Mouse (Mus musculus) limb, embryonic 13.5 days (tissue): ENCODE results near the gene Mrps16. TPM values are rescaled to one million over a fixed set of nuclear protein-coding genes. Genes with fewer than 3 reads are reported as not detected.

Source experiments
- ATAC-seq: fragments of 200-750 bp; cut with Nextera tagmentation; 2 replicates; pipeline ENCODE4 v1.8.0; 2017; ENCODE audit warnings: low read depth, moderate number of reproducible peaks, moderate TSS enrichment; ENCODE audit not compliant: low FRiP score
- H3K27ac ChIP-seq: fragments of 300-500 bp; sonication (generic); 2 replicates; pipeline ENCODE4 v1.5.1; 2015; ENCODE audit warnings: inconsistent platforms, mild to moderate bottlenecking, moderate library complexity
- H3K27me3 ChIP-seq: fragments of 300-500 bp; sonication (generic); 2 replicates; pipeline ENCODE4 v1.6.1; 2015; ENCODE audit warnings: mild to moderate bottlenecking, inconsistent platforms
- H3K36me3 ChIP-seq: fragments of 300-500 bp; sonication (generic); 2 replicates; pipeline ENCODE4 v1.6.1; 2015; ENCODE audit warnings: inconsistent platforms, mild to moderate bottlenecking, moderate library complexity
- H3K4me1 ChIP-seq: fragments of 300-500 bp; sonication (generic); 2 replicates; pipeline ENCODE4 v1.6.1; 2015; ENCODE audit warnings: inconsistent platforms
- H3K4me2 ChIP-seq: fragments of 300-500 bp; sonication (generic); replicated peaks from 2 replicates; pipeline ENCODE4 v1.6.1; 2015; ENCODE audit warnings: inconsistent platforms, mild to moderate bottlenecking, moderate library complexity
- H3K4me3 ChIP-seq: fragments of 300-500 bp; sonication (generic); 2 replicates; pipeline ENCODE4 v1.5.1; 2015; ENCODE audit warnings: moderate library complexity, mild to moderate bottlenecking, inconsistent platforms
- H3K9ac ChIP-seq: fragments of 300-500 bp; sonication (generic); 2 replicates; pipeline ENCODE4 v1.6.1; 2015; ENCODE audit warnings: mild to moderate bottlenecking, inconsistent platforms
- H3K9me3 ChIP-seq: fragments of 300-500 bp; sonication (generic); 2 replicates; pipeline ENCODE4 v1.6.1; 2016; ENCODE audit warnings: inconsistent platforms
- WGBS: fragments of 180-500 bp; shearing (Covaris S2); methylation state at CpG from one replicate; pipeline ENCODE4 v1.1.7; 2015; 5-methylcytosine and 5-hydroxymethylcytosine counted together
- polyA plus RNA-seq: library from polyadenylated mRNA; unstranded; fragments of >200 nt; fragmentation: Nextera tagmentation; extraction: Ambion mirVana; gene quantifications from 2 replicates; pipeline ENCODE4 v1.2.1, GENCODE M21; 2015

Gene Mrps16
- polyA plus RNA-seq, result 93.6 and 101 TPM in 2 replicates

GRCm38 (mm10) chr14:20393205-20393913 is at the start of gene Mrps16:
Gene Mrps16, minus strand, starts transcription at chr14:20393634.
- Histone ChIP-seq H3K9ac (peak within 1 kb of the TSS; percentile 91), H3K4me2 (peak within 1 kb of the TSS; percentile 68), H3K4me1 (peaks cover 17% of the 10 kb centered on the region), H3K9me3 (no peaks in the 10 kb centered on the region), H3K36me3 (peaks cover 16% of the 10 kb centered on the region), H3K27me3 (no peaks in the 10 kb centered on the region), H3K4me3 (peak within 1 kb of the TSS; percentile 70), H3K27ac (peak within 1 kb of the TSS; percentile 81)
- under 1% methylated on average over 66 of the region's 68 CpGs for WGBS
- ATAC-seq, result peak; percentile 94

DNA sequence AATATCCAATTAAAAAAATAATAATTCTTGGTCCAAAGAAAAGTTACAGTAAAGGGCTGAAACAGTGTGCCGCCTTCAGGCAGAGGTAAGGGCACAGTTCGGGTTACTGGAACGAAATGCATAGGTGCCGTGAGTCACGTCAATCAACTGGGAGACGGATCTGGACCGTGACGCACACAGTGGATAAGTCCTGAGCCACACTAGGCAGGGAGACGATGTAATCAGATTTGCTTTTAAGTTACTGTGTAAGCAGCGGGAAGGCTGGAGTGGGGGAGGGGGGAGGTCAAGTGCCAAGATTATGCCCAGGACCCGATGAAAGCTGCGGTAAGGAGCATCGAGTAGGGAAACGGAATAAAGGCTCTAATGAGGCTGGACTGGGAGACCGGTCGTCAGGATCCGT is 48.8 kb upstream of the Mrps16 start:
- H3K27ac ChIP-seq, result no peak overlapping the region
- no peaks in the 10 kb centered on the region for H3K36me3 ChIP-seq
- ATAC-seq, result no peak
- no peak overlapping the region for H3K9ac ChIP-seq
- no peak overlapping the region for H3K4me3 ChIP-seq
- no peaks in the 10 kb centered on the region for H3K4me1 ChIP-seq
- WGBS, result 63% methylated on average over 17 of the region's 17 CpGs
- H3K4me2 ChIP-seq, result no peak overlapping the region
- no peaks in the 10 kb centered on the region for H3K9me3 ChIP-seq
- H3K27me3 ChIP-seq, result no peaks in the 10 kb centered on the region

GRCm38 (mm10) chr14:20436976-20437375 is 43.5 kb upstream of the Mrps16 start:
- no peaks in the 10 kb centered on the region for H3K4me1 ChIP-seq
- no peak overlapping the region for H3K4me2 ChIP-seq
- H3K27ac ChIP-seq, result no peak overlapping the region
- H3K27me3 ChIP-seq, result no peaks in the 10 kb centered on the region
- H3K4me3 ChIP-seq, result no peak overlapping the region
- H3K36me3 ChIP-seq, result no peaks in the 10 kb centered on the region
- no peak for ATAC-seq
- no peak overlapping the region for H3K9ac ChIP-seq
- 74% methylated on average over 6 of the region's 6 CpGs for WGBS
- no peaks in the 10 kb centered on the region for H3K9me3 ChIP-seq

- Histone ChIP-seq H3K4me2 (no peak overlapping the region), H3K36me3 (no peaks in the 10 kb centered on the region), H3K9ac (no peak overlapping the region), H3K4me3 (no peak overlapping the region), H3K27me3 (no peaks in the 10 kb centered on the region), H3K4me1 (no peaks in the 10 kb centered on the region), H3K27ac (no peak overlapping the region), H3K9me3 (no peaks in the 10 kb centered on the region)
- no peak for ATAC-seq
- 80% methylated on average over 4 of the region's 4 CpGs for WGBS
Measured at GRCm38 (mm10) chr14:20432420-20432819, 39.0 kb upstream of the Mrps16 start.

DNA sequence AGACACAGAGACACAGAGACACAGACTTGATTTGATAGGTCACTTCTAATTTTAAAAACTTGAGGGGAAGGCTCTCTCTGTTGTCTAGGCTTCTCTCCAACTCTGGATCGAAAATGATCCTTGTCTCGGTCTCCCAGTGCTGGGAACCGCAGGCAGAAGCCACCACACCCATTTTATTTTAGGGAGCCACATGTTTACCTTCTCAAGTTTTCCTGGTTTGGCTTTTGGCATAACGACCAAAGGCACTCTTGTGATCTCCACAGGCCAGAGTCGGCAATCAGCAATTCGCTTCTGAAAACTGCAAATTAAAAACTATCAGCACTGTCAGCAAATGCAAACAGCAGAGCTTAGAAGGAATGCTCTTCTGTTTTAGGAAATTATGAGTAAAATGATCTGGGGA is 38.3 kb upstream of the Mrps16 start:
- no peaks in the 10 kb centered on the region for H3K36me3 ChIP-seq
- H3K27me3 ChIP-seq, result no peaks in the 10 kb centered on the region
- WGBS, result 69% methylated on average over 6 of the region's 6 CpGs
- no peak overlapping the region for H3K27ac ChIP-seq
- ATAC-seq, result no peak
- no peak overlapping the region for H3K4me3 ChIP-seq
- H3K4me2 ChIP-seq, result no peak overlapping the region
- H3K9me3 ChIP-seq, result no peaks in the 10 kb centered on the region
- H3K9ac ChIP-seq, result no peak overlapping the region
- no peaks in the 10 kb centered on the region for H3K4me1 ChIP-seq

- Histone ChIP-seq H3K27me3 (no peaks in the 10 kb centered on the region), H3K4me3 (no peak overlapping the region), H3K9ac (no peak overlapping the region), H3K9me3 (no peaks in the 10 kb centered on the region), H3K27ac (no peak overlapping the region), H3K4me2 (no peak overlapping the region), H3K36me3 (no peaks in the 10 kb centered on the region), H3K4me1 (no peaks in the 10 kb centered on the region)
- 53% methylated on average over 1 of the region's 1 CpGs for WGBS
- ATAC-seq, result no peak
Measured at GRCm38 (mm10) chr14:20429833-20430232, 36.4 kb upstream of the Mrps16 start.

DNA sequence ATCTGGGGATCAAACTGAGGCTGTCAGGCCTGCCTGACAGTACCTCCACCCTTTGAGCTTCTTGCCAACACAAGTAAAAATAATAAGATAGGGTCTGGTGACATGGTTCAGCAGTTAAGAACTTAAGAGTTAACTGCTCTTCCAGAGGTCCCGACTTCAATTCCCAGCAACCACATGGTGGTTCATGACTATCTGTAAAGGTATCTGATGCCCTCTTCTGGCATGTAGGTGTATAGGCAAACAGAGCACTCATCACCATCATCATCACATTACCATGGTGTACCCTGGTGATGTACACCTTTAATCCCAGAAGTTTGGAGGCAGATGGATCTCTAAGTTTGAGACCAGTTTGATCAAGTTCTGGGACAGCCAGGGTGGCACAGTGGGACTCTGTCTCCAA is 35.2 kb upstream of the Mrps16 start:
- Histone ChIP-seq H3K4me3 (no peak overlapping the region), H3K27me3 (no peaks in the 10 kb centered on the region), H3K36me3 (no peaks in the 10 kb centered on the region), H3K4me2 (no peak overlapping the region), H3K9ac (no peak overlapping the region), H3K9me3 (no peaks in the 10 kb centered on the region), H3K4me1 (no peaks in the 10 kb centered on the region), H3K27ac (no peak overlapping the region)
- no peak for ATAC-seq
- WGBS, result 36% methylated on average over 1 of the region's 1 CpGs

DNA sequence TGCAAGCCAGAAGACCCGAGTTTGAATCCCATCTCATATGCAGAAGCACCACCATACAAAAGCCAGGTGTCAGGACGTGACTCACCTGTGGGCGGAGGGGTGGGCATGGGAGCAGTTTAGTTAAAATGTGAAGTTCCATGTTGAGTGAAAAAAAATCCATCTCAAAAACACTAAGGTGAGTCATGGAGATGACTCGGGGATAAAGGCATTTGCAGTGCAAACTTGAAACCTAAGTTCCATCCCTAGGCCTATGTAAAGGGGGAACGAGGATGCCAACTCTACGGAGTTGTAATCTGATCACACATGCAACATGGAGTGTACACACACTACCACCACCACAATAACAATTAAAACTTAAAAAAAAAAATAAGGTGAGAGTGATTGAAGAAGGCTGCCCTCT is 29.6 kb upstream of the Mrps16 start:
- H3K4me2 ChIP-seq, result no peak overlapping the region
- ATAC-seq, result no peak
- WGBS, result 84% methylated on average over 6 of the region's 6 CpGs

GRCm38 (mm10) chr14:20422257-20422656 is 28.8 kb upstream of the Mrps16 start:
- Histone ChIP-seq H3K9me3 (no peaks in the 10 kb centered on the region), H3K4me1 (no peaks in the 10 kb centered on the region), H3K27me3 (no peaks in the 10 kb centered on the region), H3K4me2 (no peak overlapping the region), H3K36me3 (no peaks in the 10 kb centered on the region), H3K4me3 (no peak overlapping the region), H3K27ac (no peak overlapping the region), H3K9ac (no peak overlapping the region)
- no peak for ATAC-seq
- WGBS, result 72% methylated on average over 7 of the region's 7 CpGs

More for the DNA sequence above, 29.6 kb upstream of the Mrps16 start:
- H3K4me3 ChIP-seq, result no peak overlapping the region
- H3K9me3 ChIP-seq, result no peaks in the 10 kb centered on the region
- no peaks in the 10 kb centered on the region for H3K36me3 ChIP-seq
- H3K9ac ChIP-seq, result no peak overlapping the region
- H3K27ac ChIP-seq, result no peak overlapping the region
- no peaks in the 10 kb centered on the region for H3K27me3 ChIP-seq
- H3K4me1 ChIP-seq, result no peaks in the 10 kb centered on the region

DNA sequence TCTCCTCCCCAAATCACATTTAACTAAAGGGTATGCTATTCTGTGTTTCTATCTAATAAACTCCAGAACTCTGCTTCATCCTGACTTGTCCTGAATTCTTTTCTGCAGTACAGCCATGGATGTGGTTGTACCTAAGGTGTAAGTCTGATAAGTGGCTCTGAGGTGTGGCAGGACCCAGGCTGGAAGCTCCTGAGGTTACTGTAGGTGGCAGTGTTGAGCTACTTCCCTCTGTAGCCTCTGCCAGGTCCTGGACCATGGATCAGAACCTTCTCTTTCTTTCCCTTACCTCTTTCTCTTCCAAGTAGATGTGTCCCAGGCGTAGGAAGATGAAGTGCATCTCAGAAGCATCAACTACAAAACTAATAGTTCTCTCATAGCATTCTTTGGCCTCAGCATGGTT is 6.6 kb upstream of the Mrps16 start:
- Histone ChIP-seq H3K27me3 (no peaks in the 10 kb centered on the region), H3K4me1 (no peaks in the 10 kb centered on the region), H3K27ac (no peak overlapping the region), H3K4me2 (no peak overlapping the region), H3K9ac (no peak overlapping the region), H3K36me3 (no peaks in the 10 kb centered on the region), H3K9me3 (no peaks in the 10 kb centered on the region), H3K4me3 (no peak overlapping the region)
- WGBS, result 26% methylated on average over 1 of the region's 1 CpGs
- 0 out of 2 replicates have a peak, but pooled peaks have one; percentile 32 for ATAC-seq

GRCm38 (mm10) chr14:20398864-20399263 is 5.4 kb upstream of the Mrps16 start:
- Histone ChIP-seq H3K9me3 (no peaks in the 10 kb centered on the region), H3K27ac (no peak overlapping the region)
- WGBS, result 46% methylated on average over 4 of the region's 4 CpGs

DNA sequence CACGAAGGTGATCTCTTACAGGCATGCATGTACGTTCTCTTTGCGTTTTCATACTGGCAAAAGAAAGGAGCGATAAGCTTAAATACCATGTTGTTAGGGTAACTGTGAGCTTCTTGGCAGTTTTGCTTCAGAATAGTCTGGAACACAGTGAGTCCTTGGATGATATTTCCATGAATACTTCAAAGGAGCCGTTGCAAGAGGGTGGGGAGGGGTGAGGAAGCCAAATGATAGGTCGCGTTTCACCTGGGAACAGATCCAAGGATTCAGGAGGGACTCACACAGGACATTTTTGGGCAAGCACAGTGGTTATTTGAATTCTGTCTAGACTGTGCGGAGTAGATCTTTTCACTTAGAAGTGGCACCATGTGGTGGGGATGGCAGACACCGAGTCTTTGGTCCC is 3.8 kb upstream of the Mrps16 start:
- peaks cover 7% of the 10 kb centered on the region for H3K4me1 ChIP-seq
- no peak overlapping the region for H3K4me3 ChIP-seq
- no peak overlapping the region for H3K4me2 ChIP-seq
- ATAC-seq, result no peak
- no peaks in the 10 kb centered on the region for H3K9me3 ChIP-seq
- H3K36me3 ChIP-seq, result no peaks in the 10 kb centered on the region
- H3K9ac ChIP-seq, result no peak overlapping the region
- no peak overlapping the region for H3K27ac ChIP-seq
- no peaks in the 10 kb centered on the region for H3K27me3 ChIP-seq
- WGBS, result 80% methylated on average over 9 of the region's 9 CpGs

More at GRCm38 (mm10) chr14:20398864-20399263, 5.4 kb upstream of the Mrps16 start:
- no peak overlapping the region for H3K4me2 ChIP-seq
- no peaks in the 10 kb centered on the region for H3K36me3 ChIP-seq
- no peak overlapping the region for H3K9ac ChIP-seq
- H3K4me1 ChIP-seq, result peaks cover 5% of the 10 kb centered on the region; the same call in 1 of the 2 replicates
- ATAC-seq, result no peak
- no peaks in the 10 kb centered on the region for H3K27me3 ChIP-seq
- no peak overlapping the region for H3K4me3 ChIP-seq

- 78% methylated on average over 4 of the region's 4 CpGs for WGBS
- no peak for ATAC-seq
Measured at GRCm38 (mm10) chr14:20392326-20392725, 1.1 kb downstream of the Mrps16 start.

More at GRCm38 (mm10) chr14:20392326-20392725, 1.1 kb downstream of the Mrps16 start:
- no peak overlapping the region for H3K9ac ChIP-seq
- no peaks in the 10 kb centered on the region for H3K27me3 ChIP-seq
- no peaks in the 10 kb centered on the region for H3K9me3 ChIP-seq
- H3K4me2 ChIP-seq, result peak overlapping the region; percentile 68
- peak overlapping the region; percentile 70; the same call in 1 of the 2 replicates for H3K4me3 ChIP-seq
- H3K4me1 ChIP-seq, result peaks cover 27% of the 10 kb centered on the region
- no peak overlapping the region for H3K27ac ChIP-seq
- peaks cover 17% of the 10 kb centered on the region for H3K36me3 ChIP-seq
